Mouse (Mus musculus): ENCODE data around the gene Tec. TPM values are rescaled to one million over a fixed set of nuclear protein-coding genes. Genes with fewer than 3 reads are reported as not detected.

Tec gene
- polyA plus RNA-seq, 1 experiment from 2014 or later: 4.3 TPM

DNA sequence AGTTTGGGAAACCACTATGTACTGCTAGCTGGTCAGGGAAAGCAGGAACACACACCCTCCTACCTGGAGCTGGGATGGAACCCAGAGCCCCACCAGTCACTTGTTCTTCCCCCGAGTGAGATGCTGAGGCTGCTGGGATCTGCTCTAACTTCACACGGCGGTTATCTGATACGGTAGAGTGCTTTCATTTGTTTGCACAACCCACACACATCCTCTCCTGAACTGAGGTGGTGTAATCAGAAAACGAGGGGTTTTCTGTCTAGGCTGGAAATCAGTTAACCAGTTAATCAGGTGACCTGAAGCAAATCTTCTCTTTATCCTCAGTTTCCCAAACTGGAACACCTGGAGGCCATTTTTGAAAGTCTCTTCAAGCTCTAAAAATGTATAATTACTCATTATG, 55.4 kb downstream of the Tec start:
- Histone ChIP-seq H3K27ac (ENCODE audit: low read depth, low read length) (no peak overlapping the region), H3K4me1 (ENCODE audit: control insufficient read depth, insufficient read depth, low read length) (no peaks in the 10 kb centered on the region; the same call in 1 of the 2 replicates), H3K4me2 (ENCODE audit: low read length) (no peak overlapping the region), H3K4me3 (ENCODE audit: low read depth, low read length) (no peak overlapping the region), H3K9ac (ENCODE audit: low read length) (no peak overlapping the region), H3K27me3 (replicated peaks; ENCODE audit: control insufficient read depth, insufficient read depth, low read length) (no peaks in the 10 kb centered on the region), H3K36me3 (ENCODE audit: control insufficient read depth, insufficient read depth, low read length) (no peaks in the 10 kb centered on the region), H3K9me3 (replicated peaks; ENCODE audit: control insufficient read depth, low read length) (no peaks in the 10 kb centered on the region)
- 70% methylated on average over 5 of the region's 5 CpGs for WGBS
- ATAC-seq (no peak), DNase-seq (ENCODE audit: low spot score) (no peak)

DNA sequence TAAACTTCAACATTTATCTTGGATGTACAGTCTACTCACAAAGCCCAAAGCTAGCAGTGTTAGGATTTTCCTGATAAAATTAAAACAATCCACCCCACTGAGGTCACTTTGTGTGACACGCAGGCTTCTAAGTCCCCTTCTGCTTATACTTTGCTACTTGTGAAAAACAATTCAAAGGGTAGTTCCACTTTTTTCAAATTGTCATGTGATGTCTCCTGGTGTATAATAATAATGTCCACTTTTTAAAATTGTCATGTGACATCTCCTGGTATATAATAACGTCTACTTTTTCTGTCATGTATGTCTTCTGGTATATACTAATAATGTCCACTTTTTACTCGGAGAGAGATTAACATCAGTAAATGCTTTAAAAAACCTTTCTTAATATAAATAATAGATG, 56.0 kb downstream of the Tec start:
- WGBS: 86% methylated on average over 3 of the region's 3 CpGs
- ATAC-seq: no peak
- no peak overlapping the region for H3K4me2 ChIP-seq (ENCODE audit: low read length)

DNA sequence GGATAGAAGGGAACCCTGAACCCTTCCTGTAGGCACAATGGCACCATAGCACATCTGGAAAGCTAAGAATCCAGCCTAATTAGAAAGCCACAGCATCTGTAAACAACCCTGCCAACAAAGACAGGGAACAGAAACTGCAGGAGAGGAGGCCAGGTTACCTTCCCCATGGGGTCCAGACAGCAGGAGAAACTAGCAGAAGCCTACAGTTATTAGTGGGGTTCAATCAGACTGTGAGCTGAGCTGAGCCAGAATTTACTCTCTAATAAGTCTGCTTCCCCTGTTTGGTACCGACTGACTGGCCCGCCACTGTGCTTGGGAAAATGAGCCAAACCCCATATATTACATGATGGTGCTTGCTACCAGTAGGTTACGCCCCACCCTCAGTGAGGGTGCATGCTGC, 56.9 kb downstream of the Tec start:
- Histone ChIP-seq H3K4me3 (ENCODE audit: low read depth, low read length) (no peak overlapping the region), H3K27me3 (replicated peaks; ENCODE audit: control insufficient read depth, insufficient read depth, low read length) (no peaks in the 10 kb centered on the region), H3K9ac (ENCODE audit: low read length) (no peak overlapping the region), H3K9me3 (replicated peaks; ENCODE audit: control insufficient read depth, low read length) (no peaks in the 10 kb centered on the region), H3K27ac (ENCODE audit: low read depth, low read length) (no peak overlapping the region), H3K4me2 (ENCODE audit: low read length) (no peak overlapping the region), H3K4me1 (ENCODE audit: control insufficient read depth, insufficient read depth, low read length) (no peaks in the 10 kb centered on the region; the same call in 1 of the 2 replicates), H3K36me3 (ENCODE audit: control insufficient read depth, insufficient read depth, low read length) (no peaks in the 10 kb centered on the region)
- 78% methylated on average over 3 of the region's 3 CpGs for WGBS
- ATAC-seq (no peak), DNase-seq (ENCODE audit: low spot score) (no peak)

More for the DNA sequence above, 56.0 kb downstream of the Tec start:
- Histone ChIP-seq H3K4me1 (ENCODE audit: control insufficient read depth, insufficient read depth, low read length) (no peaks in the 10 kb centered on the region; the same call in 1 of the 2 replicates), H3K9me3 (replicated peaks; ENCODE audit: control insufficient read depth, low read length) (no peaks in the 10 kb centered on the region), H3K27me3 (replicated peaks; ENCODE audit: control insufficient read depth, insufficient read depth, low read length) (no peaks in the 10 kb centered on the region), H3K36me3 (ENCODE audit: control insufficient read depth, insufficient read depth, low read length) (no peaks in the 10 kb centered on the region), H3K9ac (ENCODE audit: low read length) (no peak overlapping the region), H3K4me3 (ENCODE audit: low read depth, low read length) (no peak overlapping the region), H3K27ac (ENCODE audit: low read depth, low read length) (no peak overlapping the region)
- DNase-seq (ENCODE audit: low spot score): no peak

DNA sequence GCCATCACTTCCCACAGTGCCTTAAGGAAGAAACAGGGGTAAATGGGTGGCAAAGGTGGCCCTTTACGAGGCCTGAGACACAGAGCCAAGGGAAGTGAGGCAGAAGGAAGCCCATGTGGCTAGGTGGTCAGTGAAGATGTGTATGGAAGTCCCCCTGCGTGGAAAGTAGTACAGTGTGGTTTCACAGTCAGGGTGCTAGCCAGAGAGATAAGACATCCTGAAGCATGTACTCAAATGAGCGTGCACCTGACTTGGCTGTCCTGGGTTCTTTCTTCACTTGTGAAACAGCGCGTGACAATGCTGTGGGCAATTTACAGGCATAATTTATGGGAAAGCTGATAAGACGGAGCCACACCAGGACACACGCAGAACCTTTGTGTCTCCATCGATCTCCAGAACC, 57.3 kb downstream of the Tec start:
- Histone ChIP-seq H3K4me3 (ENCODE audit: low read depth, low read length) (no peak overlapping the region), H3K36me3 (ENCODE audit: control insufficient read depth, insufficient read depth, low read length) (no peaks in the 10 kb centered on the region), H3K9ac (ENCODE audit: low read length) (no peak overlapping the region), H3K27me3 (replicated peaks; ENCODE audit: control insufficient read depth, insufficient read depth, low read length) (no peaks in the 10 kb centered on the region), H3K9me3 (replicated peaks; ENCODE audit: control insufficient read depth, low read length) (no peaks in the 10 kb centered on the region), H3K4me2 (ENCODE audit: low read length) (no peak overlapping the region), H3K4me1 (ENCODE audit: control insufficient read depth, insufficient read depth, low read length) (no peaks in the 10 kb centered on the region; the same call in 1 of the 2 replicates), H3K27ac (ENCODE audit: low read depth, low read length) (no peak overlapping the region)
- DNase-seq (ENCODE audit: low spot score) (no peak), ATAC-seq (no peak)
- WGBS: 93% methylated on average over 8 of the region's 8 CpGs

DNA sequence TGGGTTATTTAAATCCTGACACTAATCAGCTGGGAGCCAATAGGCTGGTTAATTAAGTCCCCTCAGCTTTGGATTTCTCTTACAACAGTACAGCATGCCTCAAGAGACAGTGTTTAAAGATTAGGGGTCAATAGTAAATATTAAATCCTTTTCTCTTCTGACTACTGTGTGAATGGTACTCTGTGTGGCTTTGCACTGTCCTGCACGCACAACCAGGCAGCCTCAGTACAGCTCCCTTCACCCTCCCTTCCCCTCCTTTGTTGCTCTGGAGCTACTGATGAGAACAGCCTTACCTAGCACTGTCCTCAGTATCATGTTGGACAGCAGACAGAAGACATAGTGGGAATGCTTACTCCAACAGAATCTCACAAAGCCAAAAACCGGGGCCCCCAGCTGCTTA, 58.8 kb downstream of the Tec start:
- no peak overlapping the region for H3K9ac ChIP-seq (ENCODE audit: low read length)
- 53% methylated on average over 2 of the region's 2 CpGs for WGBS
- H3K4me2 ChIP-seq (ENCODE audit: low read length): no peak overlapping the region
- DNase-seq (ENCODE audit: low spot score) (no peak), ATAC-seq (no peak)
- no peaks in the 10 kb centered on the region for H3K9me3 ChIP-seq (replicated peaks; ENCODE audit: control insufficient read depth, low read length)
- H3K4me1 ChIP-seq (ENCODE audit: control insufficient read depth, insufficient read depth, low read length): no peaks in the 10 kb centered on the region; the same call in 1 of the 2 replicates
- no peak overlapping the region for H3K27ac ChIP-seq (ENCODE audit: low read depth, low read length)
- no peak overlapping the region for H3K4me3 ChIP-seq (ENCODE audit: low read depth, low read length)
- no peaks in the 10 kb centered on the region for H3K36me3 ChIP-seq (ENCODE audit: control insufficient read depth, insufficient read depth, low read length)
- H3K27me3 ChIP-seq (replicated peaks; ENCODE audit: control insufficient read depth, insufficient read depth, low read length): no peaks in the 10 kb centered on the region

DNA sequence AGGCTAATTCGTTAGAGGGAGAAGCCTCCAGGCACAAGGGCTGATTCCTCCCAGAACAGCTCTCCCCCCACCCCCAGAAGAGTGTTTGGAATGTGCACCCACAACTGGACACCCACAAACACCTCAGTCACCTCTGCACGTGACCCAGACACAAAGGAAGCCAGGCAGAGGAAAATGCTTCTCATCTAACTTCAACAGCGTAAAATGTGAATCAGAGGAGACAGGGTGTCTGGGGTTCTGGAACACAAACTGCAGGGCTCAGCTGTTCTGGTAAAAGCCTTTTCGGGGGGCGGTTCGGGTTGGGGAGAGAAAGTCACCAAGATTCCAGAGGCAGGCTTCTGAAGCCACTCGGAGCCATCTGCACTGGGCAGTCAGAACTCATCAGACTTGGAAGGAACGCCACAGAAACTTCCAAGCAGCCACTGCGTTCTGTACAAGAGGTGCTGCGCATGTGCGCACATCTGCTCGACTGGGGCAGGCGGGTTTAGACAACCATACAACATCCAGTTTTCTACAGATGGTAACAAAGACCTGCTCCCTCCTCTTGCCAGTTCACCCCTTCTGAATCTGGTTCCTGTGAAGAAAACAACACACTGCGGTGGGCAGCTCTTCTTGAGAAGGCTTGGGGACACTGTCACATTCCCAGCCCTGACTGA, 59.7 kb downstream of the Tec start:
- WGBS: 44% methylated on average over 14 of the region's 14 CpGs
- Histone ChIP-seq H3K27ac (ENCODE audit: low read depth, low read length) (no peak overlapping the region), H3K4me2 (ENCODE audit: low read length) (no peak overlapping the region), H3K36me3 (ENCODE audit: control insufficient read depth, insufficient read depth, low read length) (no peaks in the 10 kb centered on the region), H3K9ac (ENCODE audit: low read length) (no peak overlapping the region), H3K4me1 (ENCODE audit: control insufficient read depth, insufficient read depth, low read length) (no peaks in the 10 kb centered on the region; the same call in 1 of the 2 replicates), H3K27me3 (replicated peaks; ENCODE audit: control insufficient read depth, insufficient read depth, low read length) (no peaks in the 10 kb centered on the region), H3K9me3 (replicated peaks; ENCODE audit: control insufficient read depth, low read length) (no peaks in the 10 kb centered on the region), H3K4me3 (ENCODE audit: low read depth, low read length) (no peak overlapping the region)
- DNase-seq (ENCODE audit: low spot score) (no peak), ATAC-seq (no peak)

DNA sequence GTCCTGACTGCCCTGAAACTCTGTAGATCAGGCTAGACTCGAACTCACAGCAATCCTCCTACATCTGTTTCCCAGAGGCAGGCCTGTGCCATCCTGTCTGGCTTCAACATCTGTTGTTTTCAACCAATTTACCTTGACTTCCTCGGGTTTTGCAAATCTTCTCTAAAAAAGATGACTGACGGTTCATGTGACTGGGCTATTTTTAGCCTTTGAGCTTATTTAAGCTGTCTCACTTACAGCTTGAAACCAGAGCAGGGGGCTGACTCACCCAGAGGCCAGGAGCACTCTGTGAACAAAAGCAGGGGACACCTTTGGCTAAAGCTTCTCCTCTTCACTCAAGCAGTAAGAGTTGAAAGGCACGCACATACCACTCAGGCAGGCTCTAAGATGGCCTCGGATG, 65.4 kb downstream of the Tec start:
- H3K36me3 ChIP-seq (ENCODE audit: control insufficient read depth, insufficient read depth, low read length): no peaks in the 10 kb centered on the region
- WGBS: 74% methylated on average over 5 of the region's 5 CpGs
- H3K4me1 ChIP-seq (ENCODE audit: control insufficient read depth, insufficient read depth, low read length): no peaks in the 10 kb centered on the region
- no peak overlapping the region for H3K4me2 ChIP-seq (ENCODE audit: low read length)
- no peak for ATAC-seq
- H3K9me3 ChIP-seq (replicated peaks; ENCODE audit: control insufficient read depth, low read length): no peaks in the 10 kb centered on the region
- H3K4me3 ChIP-seq (ENCODE audit: low read depth, low read length): no peak overlapping the region
- no peak overlapping the region for H3K9ac ChIP-seq (ENCODE audit: low read length)
- no peak for DNase-seq (ENCODE audit: low spot score)
- H3K27ac ChIP-seq (ENCODE audit: low read depth, low read length): no peak overlapping the region
- H3K27me3 ChIP-seq (replicated peaks; ENCODE audit: control insufficient read depth, insufficient read depth, low read length): no peaks in the 10 kb centered on the region

DNA sequence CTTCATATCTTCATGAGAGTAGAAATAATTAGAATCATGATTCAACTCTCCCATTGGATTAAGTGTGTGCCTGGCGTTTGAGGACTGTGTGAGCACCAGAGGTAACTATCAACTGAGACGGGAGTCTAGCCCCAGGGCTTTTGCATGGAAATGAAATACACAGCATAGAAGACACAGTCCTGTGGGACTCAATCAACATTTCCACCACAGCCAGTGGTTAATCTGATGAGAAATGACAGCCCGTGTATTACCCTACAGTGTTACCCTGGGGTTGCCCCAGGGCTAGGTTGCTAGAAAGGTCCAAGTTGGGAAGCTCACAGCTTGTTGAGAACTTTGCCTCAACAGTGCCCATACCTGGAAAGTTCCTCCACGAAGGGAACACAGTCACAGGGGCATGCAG, 69.7 kb downstream of the Tec start:
- H3K4me3 ChIP-seq (ENCODE audit: low read depth, low read length): no peak overlapping the region
- DNase-seq (ENCODE audit: low spot score): no peak
- 82% methylated on average over 4 of the region's 4 CpGs for WGBS

DNA sequence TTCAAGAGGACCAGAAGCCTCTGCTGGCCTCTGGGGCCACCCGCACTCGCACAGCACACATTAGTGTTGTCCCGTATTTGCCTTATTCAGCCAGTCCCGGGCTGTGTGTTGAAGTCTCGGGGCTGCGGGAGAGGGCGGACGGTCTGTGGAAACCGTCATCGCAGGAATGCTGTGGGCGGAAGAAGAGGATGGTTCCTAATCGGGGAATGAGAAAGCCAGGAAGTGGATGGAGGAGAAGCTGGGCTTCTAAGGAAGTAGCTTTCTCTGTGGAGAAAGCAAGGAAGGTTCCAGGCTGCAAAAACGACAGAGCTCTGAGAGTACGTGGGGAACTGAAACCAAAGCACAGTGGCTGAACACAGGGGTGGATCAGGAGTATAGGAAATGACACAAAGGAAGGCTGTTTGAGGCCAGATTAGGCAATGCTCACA, 72.1 kb downstream of the Tec start:
- WGBS: 74% methylated on average over 14 of the region's 14 CpGs
- ATAC-seq (no peak), DNase-seq (ENCODE audit: low spot score) (no peak)
- Histone ChIP-seq H3K4me1 (ENCODE audit: control insufficient read depth, insufficient read depth, low read length) (no peaks in the 10 kb centered on the region), H3K9ac (ENCODE audit: low read length) (no peak overlapping the region), H3K4me3 (ENCODE audit: low read depth, low read length) (no peak overlapping the region), H3K36me3 (ENCODE audit: control insufficient read depth, insufficient read depth, low read length) (no peaks in the 10 kb centered on the region), H3K27ac (ENCODE audit: low read depth, low read length) (no peak overlapping the region), H3K4me2 (ENCODE audit: low read length) (no peak overlapping the region), H3K9me3 (replicated peaks; ENCODE audit: control insufficient read depth, low read length) (no peaks in the 10 kb centered on the region), H3K27me3 (replicated peaks; ENCODE audit: control insufficient read depth, insufficient read depth, low read length) (no peaks in the 10 kb centered on the region)

More for the DNA sequence above, 69.7 kb downstream of the Tec start:
- H3K36me3 ChIP-seq (ENCODE audit: control insufficient read depth, insufficient read depth, low read length): no peaks in the 10 kb centered on the region
- H3K27ac ChIP-seq (ENCODE audit: low read depth, low read length): no peak overlapping the region
- no peaks in the 10 kb centered on the region for H3K27me3 ChIP-seq (replicated peaks; ENCODE audit: control insufficient read depth, insufficient read depth, low read length)
- H3K9ac ChIP-seq (ENCODE audit: low read length): no peak overlapping the region
- no peak for ATAC-seq
- no peak overlapping the region for H3K4me2 ChIP-seq (ENCODE audit: low read length)
- no peaks in the 10 kb centered on the region for H3K9me3 ChIP-seq (replicated peaks; ENCODE audit: control insufficient read depth, low read length)
- no peaks in the 10 kb centered on the region for H3K4me1 ChIP-seq (ENCODE audit: control insufficient read depth, insufficient read depth, low read length)

All from forebrain, embryonic 14.5 days (tissue).